Mouse (Mus musculus): Measurements from ENCODE around the gene Hist1h2af. TPM values are rescaled to one million over a fixed set of nuclear protein-coding genes. Genes with fewer than 3 reads are reported as not detected.

Gene Hist1h2af
- polyA plus RNA-seq, 1 experiment from 2014 or later: 5.5 TPM

DNA sequence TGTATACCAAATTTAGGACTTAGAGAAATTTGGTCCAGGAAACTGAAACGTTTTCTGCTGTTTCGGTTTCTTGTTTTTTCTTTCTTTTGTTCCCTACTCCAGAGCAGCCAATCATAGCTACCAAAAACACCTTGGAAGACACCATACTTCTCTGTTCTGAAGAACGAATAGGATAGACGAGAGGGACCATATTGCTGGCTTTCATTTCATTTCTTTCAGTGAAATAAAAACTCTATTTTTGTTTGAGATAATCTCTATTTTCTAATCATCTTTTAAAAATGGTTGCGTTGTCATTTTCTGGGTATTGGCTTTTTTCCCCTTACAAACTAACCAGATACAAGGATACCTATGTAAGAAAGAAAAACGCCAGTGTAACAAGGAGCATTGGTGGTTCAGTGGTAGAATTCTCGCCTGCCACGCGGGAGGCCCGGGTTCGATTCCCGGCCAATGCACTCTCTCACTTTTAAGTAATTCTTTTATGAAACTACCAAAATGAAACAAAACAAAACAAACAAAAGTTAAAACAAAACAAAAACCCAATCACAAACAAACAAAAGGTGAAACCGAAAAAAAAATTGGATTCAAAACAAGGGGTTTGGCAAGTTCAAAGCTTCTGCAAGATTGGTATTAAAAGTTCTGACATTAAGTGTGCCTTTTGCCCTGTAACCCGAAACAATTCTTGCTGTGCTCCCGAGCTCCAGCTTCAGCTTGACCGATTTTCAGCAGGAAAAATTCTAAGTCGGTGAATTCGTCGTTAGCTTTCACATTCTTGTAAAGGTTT lies 16.7 kb upstream of the Hist1h2af start:
- H3K27me3 ChIP-seq (replicated peaks; ENCODE audit: low read depth, poor library complexity, severe bottlenecking): no peaks in the 10 kb centered on the region
- under 1% methylated on average over 19 of the region's 19 CpGs for WGBS
- H3K4me3 ChIP-seq: peak overlapping the region; percentile 61
- no peaks in the 10 kb centered on the region for H3K9me3 ChIP-seq
- peak; percentile 69 for DNase-seq (ENCODE audit: low spot score)
- peaks cover 11% of the 10 kb centered on the region; the same call in 1 of the 2 replicates for H3K4me1 ChIP-seq
- peak overlapping the region; percentile 59; the same call in 1 of the 2 replicates for H3K27ac ChIP-seq (replicated peaks)
- H3K36me3 ChIP-seq (replicated peaks): no peaks in the 10 kb centered on the region

DNA sequence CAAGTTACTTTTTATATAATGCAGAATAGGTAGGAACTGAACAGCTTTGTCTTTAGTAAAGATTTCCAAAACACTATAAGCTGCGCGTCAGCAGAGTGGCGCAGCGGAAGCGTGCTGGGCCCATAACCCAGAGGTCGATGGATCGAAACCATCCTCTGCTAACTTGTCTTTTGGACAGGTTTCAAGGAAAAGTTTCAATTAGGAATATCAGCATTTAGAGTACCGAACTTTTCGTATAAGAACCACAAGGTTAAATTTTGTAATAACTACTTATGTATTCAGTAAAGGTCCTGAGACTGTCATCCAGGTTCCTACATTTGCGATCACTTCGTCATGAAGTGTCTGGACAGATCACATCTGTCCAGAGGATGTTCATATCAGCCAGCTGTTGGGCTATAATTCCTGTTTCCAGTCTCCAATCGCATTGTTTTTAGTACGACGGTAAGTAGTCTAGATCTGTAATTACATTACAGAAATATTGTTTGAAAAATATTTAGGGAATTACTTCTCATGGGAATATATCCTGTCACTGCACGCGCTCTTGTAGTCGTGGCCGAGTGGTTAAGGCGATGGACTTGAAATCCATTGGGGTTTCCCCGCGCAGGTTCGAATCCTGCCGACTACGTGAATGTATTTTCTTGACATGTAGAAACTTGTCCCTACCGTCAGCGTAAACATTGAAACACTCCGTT lies 16.0 kb upstream of the Hist1h2af start:
- H3K9me3 ChIP-seq: no peaks in the 10 kb centered on the region
- under 1% methylated on average over 27 of the region's 27 CpGs for WGBS
- peak; percentile 87 for DNase-seq (ENCODE audit: low spot score)
- H3K27me3 ChIP-seq (replicated peaks; ENCODE audit: low read depth, poor library complexity, severe bottlenecking): no peaks in the 10 kb centered on the region
- H3K4me3 ChIP-seq: peak overlapping the region; percentile 61
- no peaks in the 10 kb centered on the region for H3K36me3 ChIP-seq (replicated peaks)
- peaks cover 11% of the 10 kb centered on the region; the same call in 1 of the 2 replicates for H3K4me1 ChIP-seq
- no peak overlapping the region; the same call in 1 of the 2 replicates for H3K27ac ChIP-seq (replicated peaks)

DNA sequence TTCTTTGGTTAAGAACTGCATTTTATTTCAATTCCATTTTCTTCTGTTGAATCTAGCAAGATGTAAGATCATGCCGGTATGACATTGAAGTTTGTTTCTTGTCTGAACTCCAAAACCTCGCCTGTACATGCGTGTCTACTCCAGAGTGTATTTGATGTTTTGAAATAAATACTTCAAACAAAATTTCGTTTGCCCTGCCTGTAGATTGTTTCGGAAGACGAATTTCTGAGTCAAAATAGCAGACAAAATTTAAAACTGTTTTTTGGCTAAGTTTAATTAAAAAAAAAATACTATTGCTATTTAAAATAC lies 15.5 kb upstream of the Hist1h2af start:
- no peaks in the 10 kb centered on the region for H3K27me3 ChIP-seq (replicated peaks; ENCODE audit: low read depth, poor library complexity, severe bottlenecking)
- DNase-seq (ENCODE audit: low spot score): no peak
- peak overlapping the region; percentile 61 for H3K4me3 ChIP-seq
- no peaks in the 10 kb centered on the region for H3K36me3 ChIP-seq (replicated peaks)
- peaks cover 11% of the 10 kb centered on the region; the same call in 1 of the 2 replicates for H3K4me1 ChIP-seq
- no peaks in the 10 kb centered on the region for H3K9me3 ChIP-seq
- no peak overlapping the region for H3K27ac ChIP-seq (replicated peaks)
- under 1% methylated on average over 6 of the region's 6 CpGs for WGBS

DNA sequence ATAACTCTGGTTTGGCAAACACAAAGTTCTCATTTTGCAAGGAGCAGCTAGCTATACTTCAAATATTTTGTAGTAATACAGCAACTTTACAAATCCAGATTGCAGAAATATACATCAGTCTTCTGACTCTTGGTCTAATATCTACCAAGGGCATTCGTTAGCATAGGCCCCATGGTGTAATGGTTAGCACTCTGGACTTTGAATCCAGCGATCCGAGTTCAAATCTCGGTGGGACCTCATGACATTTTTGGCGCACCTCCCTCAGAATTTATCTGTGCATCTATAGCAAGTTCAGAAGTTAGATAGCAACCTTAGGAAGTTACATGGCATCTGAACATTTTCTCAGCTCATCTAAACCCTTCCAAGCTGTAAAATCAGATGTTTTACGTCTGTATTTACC lies 14.8 kb upstream of the Hist1h2af start:
- Histone ChIP-seq H3K27me3 (replicated peaks; ENCODE audit: low read depth, poor library complexity, severe bottlenecking) (no peaks in the 10 kb centered on the region), H3K36me3 (replicated peaks) (no peaks in the 10 kb centered on the region)
- 0% methylated on average over 6 of the region's 6 CpGs for WGBS

DNA sequence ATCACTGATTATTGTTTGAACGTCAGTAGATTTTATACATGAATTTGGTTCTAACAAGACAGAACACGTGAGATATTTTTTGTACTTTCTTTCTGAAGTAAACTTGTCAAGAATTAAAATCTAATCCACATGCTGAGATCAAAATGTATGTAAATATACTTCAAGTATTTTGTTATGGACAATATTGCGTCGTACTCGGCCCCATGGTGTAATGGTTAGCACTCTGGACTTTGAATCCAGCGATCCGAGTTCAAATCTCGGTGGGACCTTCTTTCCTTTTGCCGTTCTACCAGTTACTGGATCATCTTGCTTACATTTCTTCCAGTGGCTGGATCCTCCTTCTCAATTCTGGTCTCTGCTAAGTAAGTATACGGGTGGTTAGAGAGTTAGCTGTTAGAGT lies 14.3 kb upstream of the Hist1h2af start:
- H3K4me3 ChIP-seq: peak overlapping the region; percentile 61
- H3K36me3 ChIP-seq (replicated peaks): no peaks in the 10 kb centered on the region
- WGBS: under 1% methylated on average over 10 of the region's 10 CpGs
- H3K27ac ChIP-seq (replicated peaks): peak overlapping the region; percentile 51; the same call in 1 of the 2 replicates
- no peaks in the 10 kb centered on the region for H3K9me3 ChIP-seq
- DNase-seq (ENCODE audit: low spot score): peak; percentile 79
- H3K4me1 ChIP-seq: peaks cover 11% of the 10 kb centered on the region; the same call in 1 of the 2 replicates
- H3K27me3 ChIP-seq (replicated peaks; ENCODE audit: low read depth, poor library complexity, severe bottlenecking): no peaks in the 10 kb centered on the region

More for the DNA sequence above, 14.8 kb upstream of the Hist1h2af start:
- H3K27ac ChIP-seq (replicated peaks): peak overlapping the region; percentile 51; the same call in 1 of the 2 replicates
- peaks cover 11% of the 10 kb centered on the region; the same call in 1 of the 2 replicates for H3K4me1 ChIP-seq
- no peaks in the 10 kb centered on the region for H3K9me3 ChIP-seq
- DNase-seq (ENCODE audit: low spot score): peak; percentile 81
- H3K4me3 ChIP-seq: peak overlapping the region; percentile 61

DNA sequence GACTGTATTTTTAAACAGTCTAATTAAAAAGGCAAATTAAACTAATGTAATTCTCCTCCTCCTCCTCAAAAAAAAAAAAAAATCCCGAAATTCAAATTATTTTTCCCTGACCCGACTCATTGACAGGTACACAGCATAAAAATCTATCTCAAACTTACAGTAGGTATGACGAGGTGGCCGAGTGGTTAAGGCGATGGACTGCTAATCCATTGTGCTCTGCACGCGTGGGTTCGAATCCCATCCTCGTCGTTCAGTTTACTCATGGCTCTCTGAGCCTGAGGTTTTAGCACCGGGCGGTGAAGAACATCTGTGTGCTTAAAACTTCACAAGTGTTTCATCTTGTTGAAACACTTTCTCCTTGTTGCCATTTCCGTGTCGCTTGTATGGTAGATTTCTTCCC lies 12.0 kb upstream of the Hist1h2af start:
- WGBS: under 1% methylated on average over 14 of the region's 14 CpGs
- Histone ChIP-seq H3K4me1 (peaks cover 18% of the 10 kb centered on the region), H3K36me3 (replicated peaks) (no peaks in the 10 kb centered on the region), H3K4me3 (peak overlapping the region; percentile 38), H3K27me3 (replicated peaks; ENCODE audit: low read depth, poor library complexity, severe bottlenecking) (no peaks in the 10 kb centered on the region), H3K9me3 (no peaks in the 10 kb centered on the region), H3K27ac (replicated peaks) (no peak overlapping the region)
- peak; percentile 82 for DNase-seq (ENCODE audit: low spot score)

DNA sequence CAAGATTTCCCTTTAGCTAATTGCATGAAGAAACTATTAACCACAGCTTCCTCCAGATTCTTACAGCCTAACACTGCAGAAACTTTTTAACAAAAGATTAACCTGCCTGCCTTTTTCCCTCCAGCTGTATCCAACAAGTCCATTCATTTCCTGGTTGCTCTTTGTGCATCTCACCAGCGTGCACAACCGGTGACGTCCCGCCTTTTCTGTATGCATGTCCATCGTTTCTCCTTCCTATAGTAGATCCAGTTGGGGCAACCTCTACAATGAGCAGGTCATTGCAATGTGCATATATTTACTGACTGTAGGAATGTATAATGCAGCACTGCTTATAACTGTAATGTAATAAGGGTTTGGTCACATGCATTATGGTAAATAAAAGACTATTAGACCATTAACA lies 9.7 kb upstream of the Hist1h2af start:
- Histone ChIP-seq H3K27ac (replicated peaks) (no peak overlapping the region), H3K4me1 (peaks cover 28% of the 10 kb centered on the region), H3K4me3 (no peak overlapping the region), H3K27me3 (replicated peaks; ENCODE audit: low read depth, poor library complexity, severe bottlenecking) (no peaks in the 10 kb centered on the region), H3K9me3 (no peaks in the 10 kb centered on the region), H3K36me3 (replicated peaks) (no peaks in the 10 kb centered on the region)
- 59% methylated on average over 5 of the region's 5 CpGs for WGBS
- DNase-seq (ENCODE audit: low spot score): no peak

DNA sequence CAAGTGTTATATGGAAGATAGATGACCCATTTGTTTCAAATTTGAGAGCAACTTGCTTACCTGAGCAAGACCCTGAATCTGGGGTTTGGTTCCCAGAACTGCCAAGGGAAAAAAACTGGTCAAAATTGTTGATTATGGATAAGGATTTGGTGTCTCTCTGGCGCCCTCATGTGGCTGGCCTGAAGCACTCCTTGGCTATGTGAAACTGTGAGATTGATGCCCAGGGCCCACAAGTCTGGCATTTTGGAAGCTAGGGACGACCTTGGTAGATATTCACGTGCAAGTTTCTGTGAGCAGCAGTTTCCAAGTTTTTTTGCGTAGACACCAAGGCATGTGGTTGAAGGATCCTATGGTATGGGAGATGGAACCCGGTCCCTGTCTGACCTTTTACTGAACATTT lies 9.1 kb upstream of the Hist1h2af start:
- H3K4me3 ChIP-seq: peak overlapping the region; percentile 37

DNA sequence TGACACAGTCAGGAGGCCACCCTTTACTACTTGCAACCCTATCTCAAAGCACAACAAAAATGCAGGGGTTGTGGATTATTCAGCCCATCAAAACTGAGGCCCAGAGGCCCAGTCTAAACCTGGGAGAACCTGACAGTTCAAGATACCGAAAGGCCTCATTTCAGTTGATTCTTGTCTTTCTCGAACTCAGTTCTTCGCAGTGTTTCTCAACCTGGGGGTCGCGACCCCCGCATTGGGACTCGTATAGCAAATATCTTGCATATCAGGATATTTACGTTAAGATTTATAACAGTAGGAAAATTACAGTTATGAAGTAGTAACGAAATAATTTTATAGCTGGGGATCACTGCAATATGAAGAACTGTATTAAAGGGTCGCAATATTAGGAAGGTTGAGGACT lies 7.8 kb upstream of the Hist1h2af start:
- peak overlapping the region; percentile 57 for H3K4me3 ChIP-seq
- peak; percentile 66 for DNase-seq (ENCODE audit: low spot score)
- H3K36me3 ChIP-seq (replicated peaks): no peaks in the 10 kb centered on the region
- no peaks in the 10 kb centered on the region for H3K27me3 ChIP-seq (replicated peaks; ENCODE audit: low read depth, poor library complexity, severe bottlenecking)
- 0 out of 2 replicates have a peak overlapping the region, but pooled peaks have one; percentile 83 for H3K27ac ChIP-seq (replicated peaks)
- under 1% methylated on average over 10 of the region's 10 CpGs for WGBS
- H3K4me1 ChIP-seq: peaks cover 29% of the 10 kb centered on the region
- H3K9me3 ChIP-seq: no peaks in the 10 kb centered on the region

More for the DNA sequence above, 9.1 kb upstream of the Hist1h2af start:
- H3K27me3 ChIP-seq (replicated peaks; ENCODE audit: low read depth, poor library complexity, severe bottlenecking): no peaks in the 10 kb centered on the region
- no peaks in the 10 kb centered on the region for H3K36me3 ChIP-seq (replicated peaks)
- H3K4me1 ChIP-seq: peaks cover 34% of the 10 kb centered on the region
- no peaks in the 10 kb centered on the region for H3K9me3 ChIP-seq
- 8% methylated on average over 5 of the region's 5 CpGs for WGBS
- peak; percentile 89 for DNase-seq (ENCODE audit: low spot score)
- H3K27ac ChIP-seq (replicated peaks): no peak overlapping the region

DNA sequence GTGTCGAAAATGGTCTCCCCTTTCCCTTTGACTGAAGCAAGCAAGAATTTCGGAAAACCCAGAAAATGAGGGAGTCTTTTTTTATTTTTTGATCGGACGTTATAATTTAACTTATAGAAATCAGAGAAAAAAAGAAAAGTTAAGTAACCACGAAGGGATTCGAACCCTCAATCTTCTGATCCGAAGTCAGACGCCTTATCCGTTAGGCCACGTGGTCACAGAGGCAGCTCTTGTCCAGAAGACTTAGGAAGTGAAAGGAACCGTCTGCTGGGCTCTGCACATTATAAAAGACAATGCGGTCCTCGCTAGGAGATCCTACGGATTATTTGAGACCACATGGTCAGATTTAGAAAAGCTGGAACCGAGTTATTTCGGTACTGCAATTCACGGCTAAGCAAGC lies 7.4 kb upstream of the Hist1h2af start:
- Histone ChIP-seq H3K27ac (replicated peaks) (peak overlapping the region; percentile 83), H3K36me3 (replicated peaks) (no peaks in the 10 kb centered on the region), H3K9me3 (no peaks in the 10 kb centered on the region), H3K4me1 (peaks cover 28% of the 10 kb centered on the region), H3K4me3 (peak overlapping the region; percentile 57), H3K27me3 (replicated peaks; ENCODE audit: low read depth, poor library complexity, severe bottlenecking) (no peaks in the 10 kb centered on the region)
- DNase-seq (ENCODE audit: low spot score): peak; percentile 89
- under 1% methylated on average over 17 of the region's 17 CpGs for WGBS

DNA sequence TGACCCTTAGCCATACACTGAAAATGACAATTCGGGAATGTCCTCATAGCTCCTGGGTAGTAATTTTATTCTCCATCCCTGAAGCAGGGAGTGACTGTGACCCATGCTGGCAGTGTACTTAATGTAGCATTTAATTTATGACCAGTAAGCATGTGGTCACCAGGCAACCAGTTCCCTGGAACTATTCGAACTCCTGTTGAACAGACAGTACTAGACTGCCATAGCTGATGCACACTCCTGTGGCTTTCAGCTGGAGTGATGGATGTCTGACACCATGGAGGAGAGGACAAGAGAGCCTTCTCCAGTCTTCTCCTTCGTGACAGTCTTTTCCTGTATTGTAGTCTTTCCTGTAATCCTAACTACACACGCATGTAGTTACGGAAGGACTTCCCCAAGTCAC lies 4.7 kb upstream of the Hist1h2af start:
- Histone ChIP-seq H3K4me1 (peaks cover 38% of the 10 kb centered on the region), H3K9me3 (no peaks in the 10 kb centered on the region), H3K4me3 (peak overlapping the region; percentile 60; the same call in 1 of the 2 replicates), H3K27me3 (replicated peaks; ENCODE audit: low read depth, poor library complexity, severe bottlenecking) (no peaks in the 10 kb centered on the region), H3K36me3 (replicated peaks) (no peaks in the 10 kb centered on the region), H3K27ac (replicated peaks) (no peak overlapping the region; the same call in 1 of the 2 replicates)
- 86% methylated on average over 5 of the region's 5 CpGs for WGBS
- DNase-seq (ENCODE audit: low spot score): no peak

DNA sequence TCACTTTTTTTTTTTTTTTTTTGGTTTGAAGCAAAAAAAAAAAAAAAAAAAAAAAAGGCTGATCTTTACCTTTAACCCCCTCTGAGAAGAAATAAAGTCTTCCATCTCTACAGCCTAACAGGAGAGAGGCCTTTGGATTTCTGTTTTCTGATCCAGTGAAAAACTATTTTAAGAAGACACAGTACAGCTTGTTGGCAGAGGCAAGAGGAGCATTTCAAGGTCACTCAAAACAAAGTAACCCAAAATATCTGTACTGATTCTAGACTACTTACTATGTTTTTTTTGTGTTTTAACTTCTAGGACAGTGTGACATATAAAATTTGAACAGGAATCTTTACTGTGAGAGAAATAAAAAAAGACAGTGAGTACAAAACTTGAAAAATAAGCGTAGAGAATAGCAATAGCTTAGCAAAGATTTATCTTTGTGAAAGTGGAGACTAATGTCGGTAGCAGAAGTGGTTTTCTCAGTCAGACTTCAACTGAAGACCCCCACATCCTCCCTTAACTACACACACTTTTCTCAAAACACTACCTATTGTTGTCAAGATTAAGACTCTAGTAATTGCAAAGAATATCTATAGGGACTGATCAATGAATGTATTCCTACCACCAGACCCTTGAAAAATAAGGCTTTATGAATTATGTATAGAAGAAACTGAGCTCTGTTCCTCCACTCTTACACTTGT lies 4.1 kb upstream of the Hist1h2af start:
- peak overlapping the region; percentile 60 for H3K4me3 ChIP-seq
- H3K9me3 ChIP-seq: no peaks in the 10 kb centered on the region
- 49% methylated on average over 2 of the region's 2 CpGs for WGBS
- no peaks in the 10 kb centered on the region for H3K36me3 ChIP-seq (replicated peaks)
- DNase-seq (ENCODE audit: low spot score): no peak
- peaks cover 37% of the 10 kb centered on the region for H3K4me1 ChIP-seq
- H3K27me3 ChIP-seq (replicated peaks; ENCODE audit: low read depth, poor library complexity, severe bottlenecking): no peaks in the 10 kb centered on the region
- peak overlapping the region; percentile 94 for H3K27ac ChIP-seq (replicated peaks)

All from embryonic facial prominence, embryonic 10.5 days (tissue).